Mouse (Mus musculus): ENCODE data around the gene Tc2n.

DNA sequence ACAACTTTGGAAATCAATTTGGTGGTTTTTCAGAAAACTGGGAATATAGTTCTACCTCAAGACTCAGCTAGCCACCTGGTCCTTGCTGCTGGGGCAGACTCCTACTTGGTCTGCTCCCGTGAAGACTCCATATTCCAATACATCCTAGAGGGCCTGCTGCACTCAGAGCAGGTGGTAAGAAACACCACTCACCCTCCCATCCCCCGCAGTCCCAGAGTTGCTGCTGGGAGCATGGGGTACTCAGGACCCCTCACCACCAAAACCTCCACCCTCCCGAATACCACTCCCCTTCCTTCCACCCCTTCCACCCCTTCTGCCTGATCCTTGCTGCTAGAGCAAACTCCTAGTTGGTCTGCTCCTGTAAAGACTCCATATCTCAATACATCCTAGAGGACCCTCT lies 19.1 kb downstream of the Tc2n start:
- no peak for TF ChIP-seq CTCF (IDR thresholded peaks at IDR 0.05)
- no peak for TF ChIP-seq EP300 (IDR thresholded peaks at IDR 0.05)
